Mouse (Mus musculus) layer of hippocampus, adult 2 months (tissue): Measurements from ENCODE around the gene Endou. TPM values are rescaled to one million over a fixed set of nuclear protein-coding genes. Genes with fewer than 3 reads are reported as not detected.

Experiments used
- DNase-seq, 2 experiments: peaks; one replicate each; pipeline ENCODE4 v3.0.0; 2022; ENCODE audit warnings: low spot score in 2 of 2
- H3K27ac ChIP-seq: fragments of 200-600 bp; 2 replicates; pipeline ENCODE4 v1.8.1; 2022
- H3K4me3 ChIP-seq: fragments of 200-600 bp; 2 replicates; pipeline ENCODE4 v1.8.1; 2022; ENCODE audit warnings: mild to moderate bottlenecking
- CTCF ChIP-seq: fragments of 200-600 bp; conservative IDR thresholded peaks from 2 replicates; pipeline ENCODE4 v1.8.1; 2022; ENCODE audit warnings: antibody characterized with exemption, mild to moderate bottlenecking, moderate library complexity
- total RNA-seq, 2 experiments: library from RNA; stranded (reverse); gene quantifications; 2 replicates each; pipeline ENCODE4 v1.2.3; 2021

Endou gene
- total RNA-seq, 2 experiments from 2014 or later: 0.59 to 0.96 TPM

GRCm38 (mm10) chr15:97749841-97750240 lies 18.7 kb upstream of the Endou start:
- H3K27ac ChIP-seq: peak overlapping the region; percentile 73; the same call in 1 of the 2 replicates
- no peak for DNase-seq
- H3K4me3 ChIP-seq: no peak overlapping the region
- TF ChIP-seq CTCF: no peak

GRCm38 (mm10) chr15:97749397-97749796 lies 18.3 kb upstream of the Endou start:
- no peak overlapping the region for H3K27ac ChIP-seq
- no peak overlapping the region for H3K4me3 ChIP-seq
- DNase-seq: no peak
- TF ChIP-seq CTCF: no peak

GRCm38 (mm10) chr15:97748964-97749363 lies 17.8 kb upstream of the Endou start:
- DNase-seq: no peak
- Histone ChIP-seq H3K4me3 (no peak overlapping the region), H3K27ac (no peak overlapping the region)
- no peak for TF ChIP-seq CTCF

DNA sequence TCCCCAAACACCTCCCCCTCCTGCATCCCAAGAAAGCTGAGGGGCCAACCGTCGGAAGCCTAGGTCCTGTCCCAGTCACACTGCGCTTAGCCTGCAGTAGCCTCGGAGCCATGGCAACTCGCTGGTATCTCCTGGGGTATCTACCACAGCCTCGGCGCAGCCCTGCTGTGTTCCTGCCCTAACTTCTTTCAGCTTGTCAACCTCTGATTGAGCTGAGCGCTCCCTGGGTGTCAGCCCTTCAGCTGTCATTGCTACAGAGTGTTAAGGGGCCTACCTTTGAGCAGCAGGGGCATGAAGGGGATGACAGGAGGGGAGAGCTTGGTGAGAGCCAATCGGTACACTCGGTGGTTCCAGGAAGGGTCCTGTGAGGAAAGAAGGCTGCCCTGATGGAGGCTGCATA lies 17.2 kb upstream of the Endou start:
- H3K4me3 ChIP-seq: no peak overlapping the region
- no peak for TF ChIP-seq CTCF
- H3K27ac ChIP-seq: no peak overlapping the region
- no peak for DNase-seq

DNA sequence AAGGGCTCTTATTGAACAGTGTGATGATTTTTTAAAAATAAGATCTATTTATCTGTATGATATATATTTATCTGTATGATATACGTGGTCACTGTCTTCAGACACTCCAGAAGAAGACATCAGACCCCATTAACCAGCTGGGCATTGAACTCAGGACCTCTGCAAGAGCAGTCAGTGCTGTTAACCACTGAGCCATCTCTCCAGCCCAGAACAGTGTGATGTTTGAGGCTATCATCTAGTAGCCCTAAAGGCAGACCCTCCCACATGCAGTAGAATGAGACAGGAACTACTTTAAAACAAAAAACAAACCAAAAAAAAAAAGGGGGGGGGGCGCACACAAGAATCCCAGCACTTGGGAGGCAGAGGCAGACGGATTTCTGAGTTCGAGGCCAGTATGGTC lies 16.3 kb upstream of the Endou start:
- H3K27ac ChIP-seq: no peak overlapping the region
- TF ChIP-seq CTCF: no peak
- DNase-seq: no peak
- H3K4me3 ChIP-seq: no peak overlapping the region

- Histone ChIP-seq H3K27ac (no peak overlapping the region), H3K4me3 (no peak overlapping the region)
- no peak for DNase-seq
- no peak for TF ChIP-seq CTCF
These were observed 15.6 kb upstream of the Endou start for GRCm38 (mm10) chr15:97746748-97747147.

DNA sequence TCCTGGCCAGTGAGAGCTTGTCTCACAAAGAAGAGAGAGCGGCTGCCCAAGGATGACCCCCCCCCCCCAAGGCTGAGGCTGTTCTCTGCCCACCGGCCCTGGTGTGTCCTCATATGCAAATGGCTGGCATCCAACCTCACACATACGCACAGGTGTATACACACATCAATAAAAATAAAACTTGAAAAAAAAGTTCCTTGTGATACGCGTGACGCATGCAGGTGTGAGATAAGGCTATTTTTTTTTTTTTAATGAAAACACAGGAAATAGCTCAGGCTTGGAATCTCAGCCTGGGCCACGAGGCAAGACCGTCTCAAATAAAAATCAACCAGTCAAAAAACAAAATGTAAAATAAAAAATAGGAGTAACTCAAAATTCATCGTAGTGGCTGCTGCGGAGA lies 15.1 kb upstream of the Endou start:
- H3K27ac ChIP-seq: no peak overlapping the region
- DNase-seq: no peak
- H3K4me3 ChIP-seq: no peak overlapping the region
- no peak for TF ChIP-seq CTCF

DNA sequence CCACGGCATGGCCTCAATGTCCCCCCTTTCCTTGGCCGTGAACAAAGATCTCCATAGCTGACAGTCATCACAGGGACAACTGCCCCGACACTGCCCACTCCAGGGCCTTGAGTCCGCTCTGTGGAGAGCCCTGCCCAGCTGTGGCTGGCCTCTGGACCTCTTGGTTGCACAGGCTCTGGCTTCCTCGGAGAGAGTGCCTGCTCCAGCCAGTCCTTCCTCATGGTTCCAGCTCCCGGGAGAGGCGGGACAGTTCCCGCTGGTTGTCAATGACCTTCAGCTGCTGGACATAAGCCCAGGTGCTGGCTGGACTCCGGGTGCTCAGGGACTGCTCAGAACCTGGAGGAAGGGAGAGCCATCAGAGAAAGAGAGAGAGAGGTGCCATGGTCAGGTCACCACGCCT lies 14.2 kb upstream of the Endou start:
- Histone ChIP-seq H3K27ac (peak overlapping the region; percentile 67), H3K4me3 (no peak overlapping the region)
- no peak for TF ChIP-seq CTCF
- DNase-seq: peak in 1 of 2 experiments; percentile 43

DNA sequence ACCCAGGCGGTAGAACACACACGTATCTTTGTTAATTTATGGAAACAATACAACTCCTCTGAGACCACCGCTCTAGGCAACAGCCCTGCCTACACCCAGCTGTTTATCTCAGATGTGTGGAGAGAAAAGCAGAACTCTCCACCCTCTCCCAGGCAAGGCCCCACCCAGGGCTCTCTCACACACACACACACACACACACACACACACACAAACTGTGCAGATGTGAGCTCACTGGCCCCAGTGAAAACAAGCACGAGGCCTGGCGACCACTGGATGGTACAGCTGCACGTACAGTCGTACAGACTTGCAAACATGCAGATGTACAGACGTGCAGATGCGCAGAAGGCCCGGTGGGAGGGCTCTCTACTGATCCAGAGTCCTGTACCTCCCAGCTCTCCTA lies 13.8 kb upstream of the Endou start:
- no peak for DNase-seq
- Histone ChIP-seq H3K4me3 (no peak overlapping the region), H3K27ac (peak overlapping the region; percentile 67)
- no peak for TF ChIP-seq CTCF

DNA sequence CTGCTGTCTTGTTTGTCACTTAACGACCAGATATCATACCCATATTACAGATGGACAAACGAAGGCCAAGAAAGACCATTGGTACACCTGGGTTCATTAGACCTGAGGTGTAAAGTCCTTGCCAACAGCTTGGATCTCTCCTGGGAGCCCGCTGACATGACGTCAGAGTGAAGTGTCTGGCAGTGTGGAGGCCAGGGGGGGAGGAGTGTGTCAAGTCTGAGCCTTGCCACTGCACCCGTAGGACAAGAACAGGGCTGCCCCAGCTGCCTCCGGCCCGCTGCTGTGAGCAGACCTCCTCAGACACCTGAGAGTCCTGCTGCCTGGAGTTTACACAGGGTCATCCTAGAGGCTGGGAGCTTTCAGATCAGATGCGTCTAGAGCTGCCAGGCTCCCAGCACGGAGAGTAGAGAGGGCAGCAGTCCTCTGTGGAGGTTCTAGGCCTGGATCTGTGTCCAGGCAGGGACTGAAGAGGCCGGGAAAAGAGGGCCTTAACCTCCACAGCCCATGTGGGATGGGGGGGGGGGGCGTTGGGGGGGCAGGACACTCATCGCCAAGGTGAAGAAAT lies 12.9 kb upstream of the Endou start:
- DNase-seq: no peak
- Histone ChIP-seq H3K4me3 (no peak overlapping the region), H3K27ac (no peak overlapping the region)
- TF ChIP-seq CTCF: no peak

DNA sequence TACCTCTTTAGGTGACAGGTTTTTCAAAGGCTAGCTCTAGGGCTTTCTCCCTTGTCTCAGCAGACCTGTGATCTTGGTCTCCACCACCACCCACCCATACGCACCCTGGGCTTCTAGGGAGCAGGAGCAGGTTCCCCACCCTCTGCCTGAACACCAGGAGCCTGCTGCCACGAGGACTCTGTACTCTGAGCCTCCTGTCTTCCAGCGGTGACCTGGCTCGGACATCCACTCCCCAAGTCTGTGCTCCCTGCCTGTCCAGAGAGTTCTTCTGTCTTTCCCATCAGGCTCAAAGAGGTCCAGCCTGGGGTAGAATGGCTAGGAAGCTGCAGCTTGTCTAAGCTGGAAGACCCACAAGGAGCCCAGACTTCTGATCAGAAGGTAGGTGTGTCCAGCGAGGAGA lies 12.1 kb upstream of the Endou start:
- DNase-seq: no peak
- TF ChIP-seq CTCF: no peak
- Histone ChIP-seq H3K4me3 (no peak overlapping the region), H3K27ac (no peak overlapping the region)

DNA sequence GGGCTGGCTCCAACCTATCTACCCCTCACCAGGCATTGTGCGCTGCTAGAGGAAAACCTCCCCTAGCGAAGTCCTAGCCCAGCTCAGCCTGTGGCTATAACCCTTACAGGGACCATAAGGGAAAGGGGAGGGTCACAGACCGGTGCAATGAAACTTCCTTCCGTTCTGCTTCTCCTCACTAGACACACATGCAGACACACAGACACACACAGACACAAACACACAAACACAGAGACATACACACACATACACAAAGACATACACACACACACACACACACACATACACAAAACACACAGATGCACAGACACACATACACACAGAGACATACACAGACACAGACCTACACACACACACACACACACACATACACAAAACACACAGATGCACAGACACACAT lies 11.5 kb upstream of the Endou start:
- DNase-seq: no peak
- H3K27ac ChIP-seq: peak overlapping the region; percentile 11; the same call in 1 of the 2 replicates
- H3K4me3 ChIP-seq: no peak overlapping the region
- TF ChIP-seq CTCF: no peak

DNA sequence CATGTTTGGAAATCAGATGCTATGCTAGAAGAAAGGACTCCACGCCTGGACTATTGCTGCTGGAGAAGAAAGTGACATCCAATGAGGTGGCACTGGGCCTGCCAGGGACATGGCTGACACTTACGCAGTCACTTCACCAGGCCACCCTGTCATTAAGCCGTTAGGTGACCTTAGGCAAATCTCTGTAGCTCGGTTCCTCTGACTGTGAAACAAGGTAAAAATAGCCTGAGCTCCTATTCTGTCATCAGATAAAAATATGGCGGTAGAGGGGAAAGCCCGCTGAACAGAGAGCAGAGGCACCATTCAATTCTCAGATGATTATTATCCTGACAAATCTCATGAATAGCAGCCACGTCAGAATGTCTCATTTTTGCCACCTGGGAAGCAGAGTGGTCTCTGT lies 10.9 kb upstream of the Endou start:
- Histone ChIP-seq H3K27ac (peak overlapping the region; percentile 11; the same call in 1 of the 2 replicates), H3K4me3 (no peak overlapping the region)
- no peak for TF ChIP-seq CTCF
- DNase-seq: no peak

DNA sequence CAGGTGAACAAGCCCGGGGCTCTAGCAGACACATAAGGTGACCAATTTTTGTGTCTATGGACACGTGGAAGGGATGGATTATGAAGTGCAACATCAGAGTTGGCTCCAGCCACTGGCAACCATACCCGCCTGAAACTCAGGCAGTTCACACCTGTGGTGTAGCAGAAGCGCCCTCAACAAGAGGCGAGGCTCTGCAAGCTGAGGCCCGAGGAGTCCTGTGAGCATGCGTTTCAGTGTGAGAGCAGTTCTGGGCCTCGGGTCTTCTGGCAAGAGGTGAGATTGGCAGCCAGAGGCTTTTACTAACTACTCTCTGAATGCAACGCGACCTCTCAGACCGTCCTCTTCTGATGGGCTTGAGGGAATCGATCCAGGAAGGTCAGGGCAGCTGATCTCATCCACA lies 10.5 kb upstream of the Endou start:
- H3K4me3 ChIP-seq: no peak overlapping the region
- TF ChIP-seq CTCF: no peak
- no peak for DNase-seq
- peak overlapping the region; percentile 11; the same call in 1 of the 2 replicates for H3K27ac ChIP-seq
